Mouse (Mus musculus) myocyte (in vitro differentiated cells): ENCODE results near the gene Zfp652. TPM values are rescaled to one million over a fixed set of nuclear protein-coding genes. Genes with fewer than 3 reads are reported as not detected.

ENCODE experiments used
- H3K27me3 ChIP-seq: one replicate; pipeline ENCODE4 v1.6.1; 2011; ENCODE audit not compliant: control insufficient read depth, insufficient read depth, insufficient read length
- H3K36me3 ChIP-seq: one replicate; pipeline ENCODE4 v1.6.1; 2011; ENCODE audit not compliant: control insufficient read depth, insufficient read depth
- H3K4me2 ChIP-seq: one replicate; pipeline ENCODE4 v1.6.1; 2011; ENCODE audit warnings: low read depth, control low read depth
- H3K4me3 ChIP-seq: one replicate; pipeline ENCODE4 v1.5.1; 2011; ENCODE audit warnings: mild to moderate bottlenecking, control low read depth, moderate library complexity
- H3K79me2 ChIP-seq: one replicate; pipeline ENCODE4 v1.6.1; 2011; ENCODE audit not compliant: control insufficient read depth, insufficient read depth
- H3ac ChIP-seq: one replicate; pipeline ENCODE4 v1.6.1; 2011; ENCODE audit not compliant: control insufficient read depth, insufficient read length
- CEBPB ChIP-seq: IDR thresholded peaks from 2 replicates; pipeline ENCODE4 v1.6.1; 2011; ENCODE audit warnings: mild to moderate bottlenecking, moderate library complexity; ENCODE audit not compliant: poor library complexity, insufficient read depth, severe bottlenecking
- E2F4 ChIP-seq: IDR thresholded peaks from one replicate; pipeline ENCODE4 v1.6.1; 2011; ENCODE audit warnings: mild to moderate bottlenecking, control low read depth, moderate library complexity; ENCODE audit not compliant: insufficient read depth
- MAX ChIP-seq: IDR thresholded peaks from one replicate; pipeline ENCODE4 v1.6.1; 2011; ENCODE audit warnings: low read depth, mild to moderate bottlenecking, control low read depth
- MYOD1 ChIP-seq, 3 experiments: IDR thresholded peaks; one replicate each; pipeline ENCODE4 v1.6.1; 2011; ENCODE audit warnings: control low read depth in 2 of 3, low read depth in 2 of 3, mild to moderate bottlenecking in 2 of 3, moderate library complexity in 1 of 3; ENCODE audit not compliant: insufficient read length in 2 of 3, control insufficient read depth in 1 of 3
- MYOG ChIP-seq, 3 experiments: IDR thresholded peaks; one replicate each; pipeline ENCODE4 v1.6.1; 2011; ENCODE audit warnings: control low read depth in 2 of 3, low read depth in 2 of 3, mild to moderate bottlenecking in 2 of 3; ENCODE audit not compliant: insufficient read length in 2 of 3, control insufficient read depth in 1 of 3, insufficient read depth in 1 of 3
- POLR2A ChIP-seq: IDR thresholded peaks from one replicate; pipeline ENCODE4 v1.6.1; 2011; ENCODE audit warnings: low read depth, mild to moderate bottlenecking, control low read depth, moderate library complexity; ENCODE audit not compliant: insufficient read length
- POLR2AphosphoS2 ChIP-seq: IDR thresholded peaks from one replicate; pipeline ENCODE4 v1.6.1; 2011; ENCODE audit warnings: low read depth, control low read depth; ENCODE audit not compliant: insufficient read length
- REST ChIP-seq: IDR thresholded peaks from one replicate; pipeline ENCODE4 v1.6.1; 2011; ENCODE audit warnings: mild to moderate bottlenecking, control low read depth, moderate library complexity; ENCODE audit not compliant: insufficient read depth, insufficient read length
- SRF ChIP-seq: IDR thresholded peaks from one replicate; pipeline ENCODE4 v1.6.1; 2011; ENCODE audit warnings: low read depth; ENCODE audit not compliant: control insufficient read depth, insufficient read length
- TCF12 ChIP-seq: IDR thresholded peaks from one replicate; pipeline ENCODE4 v1.6.1; 2011; ENCODE audit warnings: mild to moderate bottlenecking, control low read depth; ENCODE audit not compliant: poor library complexity, insufficient read depth, severe bottlenecking
- TCF3 ChIP-seq: IDR thresholded peaks from one replicate; pipeline ENCODE4 v1.6.1; 2011; ENCODE audit warnings: low read depth, control low read depth; ENCODE audit not compliant: insufficient read length
- USF1 ChIP-seq: IDR thresholded peaks from one replicate; pipeline ENCODE4 v1.6.1; 2011; ENCODE audit warnings: low read depth, mild to moderate bottlenecking, control low read depth, moderate library complexity
- polyA plus RNA-seq: library from polyadenylated mRNA; unstranded; fragments of >200 nt; fragmentation: generic; extraction: Trizol; gene quantifications from one replicate; pipeline ENCODE4 v1.2.1, GENCODE M21; 2012; ENCODE audit warnings: missing spikeins

The Zfp652 gene
- polyA plus RNA-seq, 1 experiment = 6.4 TPM

GRCm38 (mm10) chr11:95792950-95793509 lies 80.6 kb downstream of the Zfp652 start:
- H3K36me3 ChIP-seq = no peaks in the 10 kb centered on the region
- no peak overlapping the region for H3K4me3 ChIP-seq
- no peak overlapping the region for H3K4me2 ChIP-seq
- H3K27me3 ChIP-seq = no peaks in the 10 kb centered on the region
- no peak overlapping the region for H3ac ChIP-seq
- no peak for TF ChIP-seq POLR2A
- H3K79me2 ChIP-seq = no peaks in the 10 kb centered on the region

GRCm38 (mm10) chr11:95794201-95794600 lies 81.7 kb downstream of the Zfp652 start:
- Histone ChIP-seq H3K36me3 (no peaks in the 10 kb centered on the region), H3K4me2 (peak overlapping the region; percentile 13), H3K4me3 (no peak overlapping the region), H3K27me3 (no peaks in the 10 kb centered on the region), H3ac (no peak overlapping the region), H3K79me2 (no peaks in the 10 kb centered on the region)
- no peak for TF ChIP-seq MAX
- no peak for TF ChIP-seq MYOD1 (IDR thresholded peaks at IDR 0.05; ENCODE audit: control insufficient read depth in 1 of 3, insufficient read length in 2 of 3, low read depth in 2 of 3)
- TF ChIP-seq MYOG (IDR thresholded peaks at IDR 0.05; ENCODE audit: control insufficient read depth in 1 of 3, insufficient read depth in 1 of 3, insufficient read length in 2 of 3, low read depth in 2 of 3) = no peak
- no peak for TF ChIP-seq REST
- TF ChIP-seq POLR2A = no peak
- no peak for TF ChIP-seq POLR2AphosphoS2
- TF ChIP-seq TCF12 = no peak
- TF ChIP-seq E2F4 = no peak
- no peak for TF ChIP-seq USF1
- no peak for TF ChIP-seq CEBPB
- no peak for TF ChIP-seq SRF
- TF ChIP-seq TCF3 = no peak

- H3K27me3 ChIP-seq = no peaks in the 10 kb centered on the region
- H3ac ChIP-seq = no peak overlapping the region
- no peaks in the 10 kb centered on the region for H3K36me3 ChIP-seq
- no peak overlapping the region for H3K4me3 ChIP-seq
- H3K4me2 ChIP-seq = no peak overlapping the region
- TF ChIP-seq TCF12 (no peak), CEBPB (no peak), POLR2A (no peak), MAX (no peak), TCF3 (no peak), E2F4 (no peak), USF1 (no peak), REST (no peak), POLR2AphosphoS2 (no peak), MYOG (IDR thresholded peaks at IDR 0.05; ENCODE audit: control insufficient read depth in 1 of 3, insufficient read depth in 1 of 3, insufficient read length in 2 of 3, low read depth in 2 of 3) (no peak), SRF (no peak), MYOD1 (IDR thresholded peaks at IDR 0.05; ENCODE audit: control insufficient read depth in 1 of 3, insufficient read length in 2 of 3, low read depth in 2 of 3) (no peak)
- no peaks in the 10 kb centered on the region for H3K79me2 ChIP-seq
Observed at GRCm38 (mm10) chr11:95795582-95795981, 83.1 kb downstream of the Zfp652 start.

- TF ChIP-seq MYOG (IDR thresholded peaks at IDR 0.05; ENCODE audit: control insufficient read depth in 1 of 3, insufficient read depth in 1 of 3, insufficient read length in 2 of 3, low read depth in 2 of 3) = no peak
- no peak for TF ChIP-seq TCF3
- TF ChIP-seq MYOD1 (IDR thresholded peaks at IDR 0.05; ENCODE audit: control insufficient read depth in 1 of 3, insufficient read length in 2 of 3, low read depth in 2 of 3) = no peak
- TF ChIP-seq USF1 = no peak
- no peak for TF ChIP-seq POLR2AphosphoS2
- TF ChIP-seq MAX = no peak
- no peak for TF ChIP-seq E2F4
- no peak for TF ChIP-seq REST
- no peak for TF ChIP-seq POLR2A
- no peak for TF ChIP-seq SRF
- TF ChIP-seq CEBPB = no peak
- TF ChIP-seq TCF12 = no peak
- Histone ChIP-seq H3K27me3 (no peaks in the 10 kb centered on the region), H3K36me3 (no peaks in the 10 kb centered on the region), H3K4me3 (no peak overlapping the region), H3K79me2 (no peaks in the 10 kb centered on the region), H3ac (no peak overlapping the region), H3K4me2 (no peak overlapping the region)
Observed at GRCm38 (mm10) chr11:95805010-95805409, 92.5 kb downstream of the Zfp652 start.

DNA sequence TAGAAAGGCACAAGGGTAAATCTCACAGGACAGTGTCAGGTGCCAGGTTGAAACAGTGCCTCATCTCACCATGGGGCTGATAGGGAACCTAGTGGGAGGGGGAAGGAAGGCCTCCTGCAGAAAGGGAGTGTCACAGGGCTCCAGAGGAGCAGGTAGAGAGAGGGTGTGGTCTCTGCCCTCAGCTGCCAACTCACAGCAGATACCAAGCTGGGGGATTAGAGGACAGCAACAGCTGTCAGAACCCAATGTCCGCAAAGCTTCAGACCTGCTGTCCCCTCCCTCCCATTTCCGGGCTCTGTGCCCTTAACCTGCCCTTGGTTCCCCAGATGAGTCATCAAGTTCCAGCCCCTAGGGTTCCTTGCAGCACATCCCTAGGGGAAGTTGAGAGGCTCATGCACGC lies 93.1 kb downstream of the Zfp652 start:
- H3K36me3 ChIP-seq = no peaks in the 10 kb centered on the region
- no peak overlapping the region for H3K4me3 ChIP-seq
- no peaks in the 10 kb centered on the region for H3K27me3 ChIP-seq
- no peaks in the 10 kb centered on the region for H3K79me2 ChIP-seq
- H3ac ChIP-seq = no peak overlapping the region
- H3K4me2 ChIP-seq = peak overlapping the region; percentile 36
- TF ChIP-seq TCF3 = peak; percentile 59
- peak; percentile 68 to 96 (median 88) for TF ChIP-seq MYOD1 (IDR thresholded peaks at IDR 0.05; ENCODE audit: control insufficient read depth in 1 of 3, insufficient read length in 2 of 3, low read depth in 2 of 3)
- no peak for TF ChIP-seq MAX
- TF ChIP-seq POLR2AphosphoS2 = no peak
- no peak for TF ChIP-seq REST
- TF ChIP-seq TCF12 = no peak
- no peak for TF ChIP-seq E2F4
- TF ChIP-seq SRF = no peak
- peak; percentile 50 to 94 (median 64) for TF ChIP-seq MYOG (IDR thresholded peaks at IDR 0.05; ENCODE audit: control insufficient read depth in 1 of 3, insufficient read depth in 1 of 3, insufficient read length in 2 of 3, low read depth in 2 of 3)
- TF ChIP-seq POLR2A = no peak
- TF ChIP-seq CEBPB = no peak
- TF ChIP-seq USF1 = no peak
